Mouse (Mus musculus): ENCODE results near the gene Lix1.

The Lix1 gene

DNA sequence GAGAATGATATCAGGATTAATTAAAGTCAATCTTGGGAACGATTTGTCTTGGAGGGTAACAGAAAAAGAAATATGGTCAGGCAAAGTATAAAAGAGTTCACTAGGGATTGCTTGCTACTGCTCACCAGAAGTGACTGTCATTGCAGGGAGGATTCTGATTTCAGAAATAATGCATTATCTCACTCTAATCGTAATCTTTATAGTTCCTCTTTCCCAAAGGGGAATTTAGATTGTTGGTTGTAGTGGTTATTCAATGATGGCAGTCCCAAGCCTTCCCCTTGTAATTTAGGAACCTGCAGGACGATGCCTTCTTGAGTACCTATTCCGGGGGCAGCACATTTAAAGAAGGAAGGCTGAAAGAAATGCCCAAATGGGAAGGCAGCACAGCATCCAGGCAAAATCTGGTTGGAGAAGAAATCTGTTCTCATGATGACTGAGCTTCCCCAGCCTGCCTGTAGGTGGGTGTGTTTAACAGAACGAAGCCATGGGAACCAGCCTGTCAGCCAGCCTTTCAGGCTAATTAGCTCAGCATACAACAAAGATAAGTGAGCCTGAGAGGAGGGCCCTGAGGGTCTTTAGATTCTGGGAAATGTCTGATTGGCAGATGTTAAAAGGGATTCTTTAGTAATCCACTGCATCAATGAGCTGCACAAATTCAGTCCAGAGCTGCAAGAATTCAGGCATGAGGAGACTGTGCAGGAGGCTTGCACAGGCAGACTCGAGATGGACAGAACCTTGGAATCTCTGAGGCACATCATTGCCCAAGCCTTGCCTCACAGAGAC is at the start of gene Lix1:
Gene Lix1, plus strand, starts transcription at position 451 of the 783 bp plus-strand sequence.
- DNase-seq (ENCODE audit: low spot score) = no peak

DNA sequence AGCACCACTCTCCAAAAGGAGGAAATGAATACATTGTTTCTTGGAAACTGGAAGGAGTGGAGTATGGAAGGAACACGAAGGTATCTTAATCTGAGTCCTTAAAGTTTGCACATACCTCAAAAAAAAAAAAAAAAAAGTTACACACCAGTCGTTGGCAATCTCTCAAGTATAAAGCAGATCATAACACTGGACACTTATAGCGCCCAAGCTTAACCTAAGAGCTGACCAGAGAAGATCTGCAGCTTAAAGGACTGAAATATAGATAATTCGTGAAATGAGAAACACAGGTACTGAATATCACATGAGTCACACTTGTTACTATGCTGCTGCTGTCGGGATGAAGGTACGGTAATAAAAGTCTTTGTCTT is 28.9 kb upstream of the Lix1 start:
- no peak for DNase-seq (ENCODE audit: low spot score)

DNA sequence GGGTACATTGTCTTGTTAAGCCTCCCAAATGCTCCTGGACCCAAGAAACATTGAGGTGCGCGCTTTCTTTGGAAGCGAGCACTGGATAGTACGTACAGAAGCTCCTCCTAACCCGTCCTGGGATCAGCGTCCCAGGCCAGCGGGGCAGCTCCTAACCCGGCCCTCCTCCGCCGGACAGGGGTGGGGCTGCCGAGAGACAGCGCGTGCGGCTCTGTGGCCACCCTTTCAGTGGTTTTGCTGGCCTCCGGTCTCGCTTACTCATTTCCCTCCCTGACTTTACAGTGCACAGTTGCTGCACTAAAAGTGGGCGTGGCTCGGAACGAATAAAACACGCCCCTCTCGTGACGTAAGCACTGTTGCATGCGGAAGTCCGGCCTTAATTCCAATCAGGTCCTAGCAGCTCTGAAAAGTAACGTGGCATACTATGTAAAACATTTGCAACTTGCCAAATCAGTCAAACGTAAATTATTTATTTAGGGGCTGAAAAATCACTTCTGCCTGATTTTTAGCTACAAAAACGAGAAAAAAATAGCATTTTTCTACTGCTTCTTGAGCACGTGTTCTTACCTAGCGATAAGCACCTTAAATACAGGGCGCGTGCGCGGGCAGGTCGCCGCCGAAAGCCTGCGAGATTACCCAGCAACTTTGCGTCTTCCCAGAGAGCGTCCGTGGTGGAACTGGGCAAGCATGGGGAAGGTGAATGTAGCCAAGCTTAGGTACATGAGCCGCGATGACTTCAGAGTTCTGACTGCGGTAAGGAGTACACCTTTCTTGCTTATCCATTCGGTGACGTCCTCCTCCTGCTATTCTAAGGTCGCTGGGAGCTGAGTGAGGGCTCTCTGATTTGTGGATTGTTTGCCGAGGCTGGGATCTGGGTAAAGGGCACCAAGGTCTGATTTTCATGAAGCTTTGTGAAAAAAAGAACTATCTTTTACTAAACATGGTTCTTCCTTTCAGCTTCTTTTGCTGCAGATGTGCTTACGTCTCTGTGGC is 28.3 kb upstream of the Lix1 start, which contains the start of gene Riok2:
Gene Riok2, plus strand, starts transcription at position 392 of the 993 bp plus-strand sequence.
- peak; percentile 99 for DNase-seq (ENCODE audit: low spot score)

DNA sequence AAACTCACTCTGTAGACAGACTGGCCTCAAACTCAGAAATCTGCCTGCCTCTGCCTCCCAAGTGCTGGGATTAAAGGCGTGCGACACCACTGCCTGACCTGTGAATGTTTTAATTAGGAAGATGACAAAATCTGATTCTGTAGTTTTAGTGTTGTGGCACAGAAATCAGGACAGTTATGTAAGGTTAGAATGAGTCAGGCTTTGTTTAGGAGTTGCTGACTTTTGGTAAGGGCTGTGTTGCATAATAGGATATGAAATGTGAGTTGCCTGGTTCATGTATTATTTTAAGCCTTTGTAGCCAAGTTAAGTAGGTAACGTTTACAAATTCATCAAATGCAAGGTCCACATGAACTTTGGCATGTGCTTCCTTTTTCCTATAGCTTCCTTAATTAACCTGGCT is 26.9 kb upstream of the Lix1 start:
- no peak for DNase-seq (ENCODE audit: low spot score)

DNA sequence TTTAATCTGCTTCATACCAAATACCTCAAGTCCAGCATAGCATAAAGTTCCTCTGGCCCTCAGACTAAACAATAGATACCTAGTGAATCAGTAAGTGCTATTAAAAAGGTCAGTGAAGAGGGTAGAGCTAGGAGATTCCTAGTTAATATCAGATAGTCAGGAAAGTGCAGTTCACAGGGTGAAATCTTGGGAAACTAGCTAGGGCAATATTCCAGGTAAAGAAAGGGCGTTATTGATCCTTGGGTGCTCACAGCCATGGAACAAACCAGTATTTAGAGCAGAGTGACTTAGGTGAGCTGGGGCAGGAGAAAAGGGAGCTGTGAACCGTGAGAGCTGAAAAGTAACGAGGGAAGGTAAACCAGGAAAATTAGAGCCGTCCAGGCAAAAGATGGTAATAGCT is 18.8 kb upstream of the Lix1 start:
- no peak for DNase-seq (ENCODE audit: low spot score)

DNA sequence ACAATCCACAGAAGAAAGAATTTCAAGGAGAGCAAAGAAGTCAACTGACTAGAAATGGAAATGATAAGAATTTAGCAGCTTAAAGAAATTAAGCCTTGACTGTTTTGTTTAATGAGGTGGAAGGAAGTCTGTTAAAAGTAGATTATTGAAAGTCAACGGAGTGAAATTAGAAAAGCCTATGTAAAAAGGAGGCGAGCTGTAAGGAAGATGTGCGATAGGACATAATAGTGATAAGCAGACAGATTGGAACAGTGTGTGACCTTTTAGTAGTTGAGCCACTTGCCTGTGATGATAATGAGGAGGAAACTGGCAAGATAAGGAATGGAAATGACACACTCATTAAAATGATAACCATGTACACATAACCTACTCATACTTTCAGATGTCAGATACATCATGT is 18.0 kb upstream of the Lix1 start:
- no peak for DNase-seq (ENCODE audit: low spot score)

DNA sequence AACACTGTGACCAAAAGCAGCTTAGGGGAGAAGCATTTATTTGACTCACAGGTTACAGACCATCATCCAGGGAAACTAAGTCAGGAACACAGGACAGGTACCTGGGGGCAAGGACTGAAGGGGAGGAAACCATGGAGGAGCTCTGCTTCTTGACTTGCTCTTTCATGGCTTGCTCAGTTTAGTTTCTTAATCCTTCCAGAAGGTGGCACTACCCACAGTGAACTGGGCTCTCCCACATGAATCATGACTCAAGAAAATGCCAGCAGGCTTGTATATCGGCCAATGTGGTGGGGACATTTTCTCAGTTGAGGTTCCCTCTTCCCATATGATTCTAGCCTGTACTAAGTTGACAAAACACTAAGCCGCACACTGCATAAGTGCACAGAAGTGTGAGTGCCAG is 16.4 kb upstream of the Lix1 start:
- DNase-seq (ENCODE audit: low spot score) = no peak

DNA sequence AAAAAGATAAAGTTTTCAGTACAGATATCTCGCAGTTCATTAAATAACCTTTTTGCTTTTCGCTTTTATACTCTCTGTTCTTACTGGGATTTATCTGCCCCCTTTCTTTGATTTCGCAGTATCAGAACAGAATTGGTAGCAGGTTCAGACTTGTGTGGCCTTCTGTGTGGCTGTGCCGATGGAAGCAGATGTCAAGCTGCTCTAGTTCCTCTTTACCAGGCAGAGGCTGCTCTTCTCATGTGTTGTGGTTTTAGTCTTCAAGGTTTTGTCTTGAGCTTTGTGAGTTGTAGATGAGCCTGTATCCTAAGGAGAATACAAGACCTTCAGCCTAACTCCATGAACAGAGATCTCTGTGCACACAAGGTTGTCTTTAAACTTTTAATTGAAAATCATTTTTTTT is 10.6 kb upstream of the Lix1 start:
- no peak for DNase-seq (ENCODE audit: low spot score)

DNA sequence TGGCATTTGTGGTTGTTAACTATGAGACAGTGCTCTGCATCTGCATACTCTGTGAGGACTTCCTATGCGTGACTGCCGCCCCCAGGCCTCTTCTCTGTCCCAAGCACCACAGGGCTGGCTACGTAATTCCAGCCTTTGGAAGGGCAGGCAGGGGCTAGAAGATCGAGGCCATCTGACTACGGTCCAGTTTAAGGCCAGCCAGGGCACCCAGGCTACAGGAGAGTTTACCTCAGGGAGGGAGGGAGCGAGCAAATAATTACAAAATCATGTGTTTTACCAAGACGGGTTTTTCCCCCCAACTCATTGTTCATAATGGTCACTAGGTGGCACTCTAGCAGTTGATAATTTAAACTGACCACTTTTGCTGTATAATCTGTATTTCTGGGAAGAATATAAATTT is 9.6 kb upstream of the Lix1 start:
- DNase-seq (ENCODE audit: low spot score) = no peak

DNA sequence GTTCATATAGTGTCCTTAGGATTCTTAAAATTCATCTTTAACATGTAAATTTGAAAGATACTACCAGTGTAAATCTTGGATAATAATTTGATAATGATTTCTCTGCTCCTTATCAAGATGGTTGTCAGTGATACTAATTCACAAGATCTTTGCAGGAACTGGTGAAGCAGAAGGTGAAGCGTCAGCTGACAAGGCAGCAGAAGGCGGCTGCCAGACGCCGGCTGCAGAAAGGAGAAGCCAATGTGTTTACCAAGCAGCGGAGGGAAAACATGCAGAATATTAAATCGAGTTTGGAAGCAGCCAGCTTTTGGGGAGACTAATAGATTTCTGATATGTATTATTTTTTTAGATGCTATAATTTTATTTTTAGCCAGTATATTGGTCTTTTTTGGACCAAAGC is 9.2 kb upstream of the Lix1 start:
- DNase-seq (ENCODE audit: low spot score) = no peak

DNA sequence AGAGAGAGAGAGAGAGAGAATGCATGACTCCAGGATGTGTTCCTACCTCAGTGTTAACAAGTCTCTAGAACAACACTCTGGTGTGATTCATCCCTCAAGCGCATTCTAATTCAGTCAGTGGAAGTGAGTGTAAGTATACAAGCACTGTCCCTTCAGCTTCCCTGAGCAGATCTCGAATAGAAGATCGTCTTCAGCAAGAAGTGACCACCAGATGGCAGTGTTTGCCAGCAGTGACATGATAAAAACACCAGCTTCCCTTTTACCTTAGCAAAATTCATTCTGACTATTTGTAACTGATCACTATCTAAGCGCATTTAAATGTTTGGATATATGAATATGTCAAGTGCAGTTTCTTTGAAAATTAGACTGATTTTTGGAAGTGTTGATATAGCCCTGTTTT is 8.1 kb upstream of the Lix1 start:
- DNase-seq (ENCODE audit: low spot score) = peak; percentile 55

DNA sequence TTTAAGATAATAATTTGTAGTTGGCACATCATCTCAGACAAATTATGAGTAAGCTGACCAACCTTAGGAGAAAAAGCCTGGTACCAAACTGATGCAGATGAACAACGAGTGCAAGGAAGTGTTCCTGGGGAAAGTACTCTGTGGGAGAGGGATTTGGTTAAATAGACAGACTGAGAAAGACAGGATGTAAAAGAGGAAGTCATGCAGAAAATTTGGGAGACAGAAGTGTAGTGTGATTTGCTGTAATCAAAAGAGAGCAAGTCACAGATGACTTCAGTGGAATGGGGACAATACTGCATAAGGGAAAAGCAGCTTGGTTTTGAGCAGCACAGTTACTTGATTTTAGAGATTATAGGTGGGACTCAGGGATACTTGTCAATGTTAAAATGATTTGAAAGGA is 5.6 kb upstream of the Lix1 start:
- DNase-seq (ENCODE audit: low spot score) = no peak

DNA sequence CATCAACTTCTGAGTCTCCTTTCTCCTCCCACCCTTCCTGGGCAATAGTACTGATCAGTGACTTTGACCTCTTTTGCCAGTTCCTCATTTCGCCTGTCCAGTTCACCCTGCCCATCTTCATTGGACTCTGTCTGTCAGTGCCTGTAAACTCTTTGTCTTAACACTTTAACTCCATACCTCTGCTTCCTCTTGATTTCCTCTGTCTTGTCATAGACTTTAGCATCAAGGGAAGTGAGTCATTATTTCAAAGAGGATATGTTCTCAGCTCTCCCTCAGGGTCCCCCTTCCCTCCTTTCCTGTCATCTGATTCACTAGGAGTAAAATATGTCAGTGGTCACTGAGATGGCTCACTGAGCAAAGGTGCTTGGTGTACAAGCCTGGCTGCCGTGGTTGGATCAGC is 3.8 kb upstream of the Lix1 start:
- DNase-seq (ENCODE audit: low spot score) = no peak

DNA sequence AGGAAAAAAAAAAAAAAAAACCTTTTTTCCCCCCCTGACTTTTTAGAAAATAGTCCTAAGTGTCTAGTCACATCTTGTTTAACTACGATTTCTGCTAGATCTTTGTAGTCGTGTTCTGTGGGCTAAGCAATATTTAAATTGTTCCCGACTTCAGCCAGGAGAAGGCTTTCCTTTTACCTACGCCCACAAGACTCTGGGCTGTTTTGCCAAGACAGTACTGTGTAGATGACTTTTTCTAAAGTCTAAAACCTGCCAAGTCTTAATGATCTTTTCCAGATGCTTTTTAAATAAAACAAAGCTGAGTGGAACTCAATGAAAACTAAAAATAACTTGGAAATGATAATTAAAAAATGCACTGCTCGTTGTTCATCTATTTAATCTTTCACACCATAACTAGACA is 566 bp downstream of the Lix1 start:
- no peak for DNase-seq (ENCODE audit: low spot score)

DNA sequence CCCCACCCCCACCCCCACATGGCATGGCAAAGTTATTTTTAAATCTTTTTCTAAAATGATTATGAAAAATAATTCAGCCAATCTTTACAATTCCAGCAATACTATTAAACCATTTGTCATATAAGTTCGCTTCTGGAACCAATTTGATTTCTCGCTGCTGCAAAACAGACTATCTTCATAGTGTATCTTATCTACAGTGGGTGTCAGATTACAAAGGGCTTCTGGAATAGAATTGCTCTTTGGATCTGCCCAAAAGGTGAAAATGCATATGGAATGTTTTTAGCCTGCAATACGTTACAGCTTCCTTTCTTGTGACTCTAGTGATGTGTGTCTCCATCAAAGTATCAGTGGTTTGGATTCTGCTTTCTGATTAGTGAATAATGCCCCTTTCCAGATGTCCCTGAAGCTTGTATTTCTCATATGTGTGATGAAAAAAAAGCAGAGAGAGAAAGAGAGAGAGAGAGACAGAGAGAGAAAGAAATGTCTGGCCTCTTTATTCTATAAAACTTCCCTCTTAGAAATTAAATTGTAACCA is 1.2 kb downstream of the Lix1 start:
- DNase-seq (ENCODE audit: low spot score) = no peak

DNA sequence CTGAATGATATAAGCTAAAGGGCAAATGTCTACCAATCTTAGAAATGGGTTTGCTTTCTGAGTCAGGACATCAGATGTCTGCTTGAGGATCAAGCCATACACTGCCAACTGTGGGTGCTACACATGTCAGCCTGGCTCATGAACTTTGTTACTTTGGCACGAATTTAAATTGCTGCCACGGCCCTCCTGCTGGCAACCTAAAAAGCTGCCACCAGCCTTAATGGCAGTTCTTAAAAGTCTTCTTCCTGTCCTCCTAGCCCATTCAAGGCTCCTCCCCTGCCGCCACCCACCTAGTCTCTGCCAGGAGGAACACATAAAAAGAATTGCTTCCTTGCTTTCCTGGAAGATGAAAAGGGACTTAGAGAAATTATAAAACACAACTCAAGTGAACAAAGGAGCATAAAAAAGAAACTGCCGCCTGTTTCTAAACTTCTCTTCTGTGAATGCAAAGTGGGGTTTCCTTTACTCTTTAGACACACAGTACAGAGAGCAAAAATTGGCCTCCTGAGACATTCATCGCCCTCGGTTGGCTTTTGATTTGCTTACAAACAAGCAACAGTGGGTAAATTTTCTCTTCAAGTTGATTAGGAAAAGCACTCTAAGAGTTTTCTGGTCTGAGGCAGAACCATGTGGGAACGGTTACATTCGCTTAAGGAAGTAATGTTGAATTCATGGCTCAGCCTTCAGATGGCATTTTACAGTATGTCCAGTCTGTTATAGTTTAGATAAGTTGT is 2.5 kb downstream of the Lix1 start:
- no peak for DNase-seq (ENCODE audit: low spot score)

DNA sequence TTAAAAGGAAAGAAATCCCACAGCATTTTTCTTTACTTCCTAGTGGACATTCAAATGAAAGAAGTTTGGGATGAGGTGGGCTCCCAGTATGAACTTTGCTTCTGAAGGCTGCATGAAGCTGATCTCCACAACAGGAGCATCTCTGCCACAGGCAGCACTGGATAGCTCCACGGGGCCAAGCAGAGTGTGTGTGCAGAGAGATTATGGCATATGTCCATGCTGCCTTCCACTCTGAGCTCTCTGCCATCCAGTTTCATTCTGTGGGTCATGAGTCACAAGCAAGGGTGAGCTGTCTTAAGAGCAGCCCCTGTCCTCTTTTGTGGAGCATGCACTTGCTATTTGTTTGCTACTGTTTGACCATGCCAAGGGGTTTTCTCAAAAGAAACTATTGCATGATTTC is 3.1 kb downstream of the Lix1 start:
- DNase-seq (ENCODE audit: low spot score) = no peak

DNA sequence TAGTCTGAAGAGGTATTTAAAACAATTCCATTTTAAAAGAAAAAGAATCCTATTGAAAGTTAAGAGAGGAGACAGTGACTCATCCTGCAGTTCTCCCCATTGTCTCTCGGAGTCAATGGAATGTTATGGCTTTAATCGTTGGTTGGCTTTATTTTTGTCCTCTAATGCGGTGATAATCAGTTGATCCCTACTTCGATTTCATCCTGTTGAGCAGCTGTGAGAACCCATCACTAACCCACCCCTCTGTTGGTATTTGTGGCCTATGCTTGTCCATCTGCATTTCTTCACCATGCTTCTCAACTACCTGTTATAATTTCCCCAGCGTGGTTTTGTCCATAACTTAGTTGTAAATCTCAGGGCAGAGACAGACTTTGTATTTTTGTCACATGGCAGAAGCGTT is 5.7 kb downstream of the Lix1 start:
- no peak for DNase-seq (ENCODE audit: low spot score)

DNA sequence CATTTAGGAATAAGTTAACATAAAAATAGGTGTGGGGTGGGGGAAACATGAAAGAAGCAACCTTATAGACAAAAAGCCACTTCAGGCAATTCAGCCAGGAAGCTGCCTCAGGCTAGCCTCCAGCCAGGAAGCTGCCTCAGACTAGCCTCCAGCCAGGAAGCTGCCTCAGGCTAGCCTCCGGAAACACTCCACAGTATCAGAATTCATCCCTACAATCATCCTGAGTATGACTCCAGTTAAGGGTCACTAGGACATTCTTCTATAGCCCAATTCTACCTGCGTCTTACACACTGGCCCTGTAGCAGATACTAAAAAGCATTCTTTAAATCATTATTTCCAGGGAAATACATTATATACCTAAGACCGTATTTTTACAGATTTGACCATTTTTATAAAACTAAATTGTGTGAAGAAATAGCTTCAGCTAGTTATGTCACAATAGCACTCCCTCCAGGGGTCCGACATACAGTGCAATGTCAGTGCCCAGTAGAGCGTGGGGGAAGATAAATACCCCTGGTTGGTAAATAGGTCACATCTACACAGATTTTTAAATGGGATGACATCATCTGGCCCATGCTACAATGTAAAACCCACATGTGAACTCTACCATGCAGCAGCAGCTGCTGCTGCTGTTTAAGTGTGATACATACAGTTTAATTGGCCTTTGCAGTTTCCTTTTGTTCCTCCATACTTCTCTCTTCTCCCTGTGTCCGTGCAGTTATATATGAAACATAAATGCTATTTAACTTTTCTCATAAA is 6.4 kb downstream of the Lix1 start:
- DNase-seq (ENCODE audit: low spot score) = no peak

DNA sequence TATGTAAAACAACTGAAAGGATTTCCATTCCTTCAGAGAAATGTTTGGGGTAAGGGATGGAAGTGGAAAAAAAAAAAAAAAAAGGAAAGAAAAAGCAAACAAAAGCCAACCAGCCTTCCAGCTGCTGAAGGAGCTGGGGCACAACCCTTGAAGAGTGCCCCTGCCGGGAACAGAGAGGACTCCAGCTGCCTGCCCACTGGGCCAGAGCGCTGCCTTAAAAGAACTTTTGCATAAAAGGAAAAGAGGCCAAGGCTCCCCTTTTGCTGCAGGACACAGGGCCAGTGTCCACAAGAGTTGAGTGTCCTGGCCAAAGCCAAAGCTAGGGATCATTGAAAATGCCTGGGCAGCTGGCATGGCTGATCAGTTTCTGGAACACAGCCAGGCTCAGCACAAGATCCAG is 7.1 kb downstream of the Lix1 start:
- DNase-seq (ENCODE audit: low spot score) = no peak

DNA sequence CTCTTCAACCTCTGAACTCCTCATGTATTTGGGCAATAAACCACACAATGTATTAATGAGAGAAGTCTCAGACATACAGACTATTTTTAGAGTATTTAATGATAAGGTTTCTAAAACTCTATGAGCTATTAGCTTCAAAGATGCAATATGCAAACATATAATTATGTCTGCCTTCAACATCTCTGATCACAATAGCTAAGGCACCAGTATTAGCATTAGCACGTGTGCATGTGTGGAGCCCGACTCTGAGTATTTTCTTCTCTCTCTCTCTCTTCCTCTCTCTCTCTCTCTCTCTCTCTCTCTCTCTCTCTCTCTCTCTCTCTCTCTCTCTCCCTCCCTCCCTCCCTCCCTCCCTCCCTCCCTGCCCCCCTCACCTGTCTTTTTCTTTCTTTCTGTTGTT is 9.0 kb downstream of the Lix1 start:
- no peak for DNase-seq (ENCODE audit: low spot score)

DNA sequence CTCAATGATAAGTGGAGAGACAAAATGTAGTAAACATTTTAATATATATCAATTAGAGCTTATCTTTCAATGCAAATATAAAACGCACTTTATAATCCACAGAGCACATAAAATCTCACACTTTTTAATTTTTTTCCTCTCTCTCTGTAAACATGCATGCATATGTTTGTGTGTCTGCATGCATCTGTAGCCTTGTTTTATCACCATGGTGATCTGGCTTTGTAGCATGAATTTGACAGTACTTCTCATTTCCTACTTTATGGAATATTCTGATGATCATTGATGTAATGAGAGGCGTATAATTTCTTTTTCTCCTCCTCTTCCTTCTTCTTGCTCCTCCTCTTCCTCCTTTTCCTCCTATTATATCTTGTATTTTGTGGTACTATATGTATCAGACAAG is 9.7 kb downstream of the Lix1 start:
- DNase-seq (ENCODE audit: low spot score) = no peak
